Mouse (Mus musculus): ENCODE data around the gene Fbf1.

GRCm38 (mm10) chr11:116215181-116215580 lies 47.2 kb upstream of the Fbf1 start:
- TF ChIP-seq CTCF (IDR thresholded peaks at IDR 0.05; ENCODE audit: control insufficient read depth, insufficient read depth, insufficient replicate concordance, low read depth, low read length) (0 out of 2 replicates have a peak, but pooled peaks have one; percentile 23), POLR2A (IDR thresholded peaks at IDR 0.05; ENCODE audit: control insufficient read depth, low read depth, low read length) (no peak)
